ENCODE assay signal across 11 mouse cellular contexts in genomic region chr10:84803216-84803844, GRCm38 (mm10). TPM values are rescaled to one million over a fixed set of nuclear protein-coding genes. Genes with fewer than 3 reads are reported as not detected.
A peak's percentile ranks its signal among the peaks of the same experiment; 100 is the strongest.
DNase-seq lines count a peak whose midpoint lies in the region; ATAC-seq and TF ChIP-seq lines count a peak whose summit lies in the region.
"Had no signal": no experiment of that assay in that cellular context is flagged by ENCODE, and none has a peak within 500 bp of the region (broad histone marks: within the 10 kb centered on the region; RNA-seq: fewer than 3 reads in every experiment).

No protein-coding gene starts in this region.

- no peaks in the 10 kb centered on the region for H3K4me1 ChIP-seq in limb, embryonic 12.5 days (replicated peaks)
- H3K4me1 ChIP-seq in limb, embryonic 10.5 days = 0 out of 2 replicates have a peak, but pooled peaks cover 4% of the 10 kb centered on the region
- H3K4me1 ChIP-seq in hindbrain, embryonic 16.5 days (ENCODE audit: control insufficient read depth, insufficient read depth, low read depth, low read length) = peaks cover 10% of the 10 kb centered on the region
- 0 out of 2 replicates have a peak, but pooled peaks cover 5% of the 10 kb centered on the region for H3K4me1 ChIP-seq in midbrain, postnatal 0 days (ENCODE audit: insufficient read depth, low read length)
- H3K4me1 ChIP-seq: embryonic facial prominence, embryonic 13.5 days had no signal

- peak; percentile 8 for DNase-seq in adrenal gland, postnatal 25 days
- no peak for DNase-seq in adrenal gland, adult 18-20 months (ENCODE audit: low spot score in 2 of 2)
- DNase-seq in limb, embryonic 10.5 days (ENCODE audit: low spot score) = no peak
- peak; percentile 68 for DNase-seq in midbrain, postnatal 0 days (ENCODE audit: low spot score)
- no peak for DNase-seq in ovary, postnatal 14 days (ENCODE audit: low spot score)
- DNase-seq in gastrocnemius, adult 2 months = no peak
- DNase-seq: lung, postnatal 4 days had no signal

- no peak overlapping the region for H3K4me2 ChIP-seq in limb, embryonic 12.5 days
- H3K4me2 ChIP-seq in hindbrain, embryonic 16.5 days (ENCODE audit: low read length) = no peak overlapping the region
- H3K4me2 ChIP-seq in midbrain, postnatal 0 days (ENCODE audit: low read depth, low read length, poor library complexity, severe bottlenecking) = peak overlapping the region; percentile 7
- H3K4me2 ChIP-seq: embryonic facial prominence, embryonic 13.5 days had no signal

- no peak overlapping the region for H3K27ac ChIP-seq in limb, embryonic 12.5 days
- no peak overlapping the region for H3K27ac ChIP-seq in limb, embryonic 10.5 days
- no peak overlapping the region; the same call in 1 of the 2 replicates for H3K27ac ChIP-seq in hindbrain, embryonic 16.5 days (ENCODE audit: low read depth, low read length)
- peak overlapping the region; percentile 33; the same call in 1 of the 2 replicates for H3K27ac ChIP-seq in midbrain, postnatal 0 days (ENCODE audit: low read depth, low read length)
- H3K27ac ChIP-seq in gastrocnemius, adult 2 months = no peak overlapping the region
- H3K27ac ChIP-seq: embryonic facial prominence, embryonic 13.5 days had no signal

- H3K9ac ChIP-seq in limb, embryonic 12.5 days (replicated peaks) = 0 out of 2 replicates have a peak overlapping the region, but pooled peaks have one; percentile 34
- H3K9ac ChIP-seq in hindbrain, embryonic 16.5 days (ENCODE audit: low read depth, low read length) = no peak overlapping the region
- no peak overlapping the region for H3K9ac ChIP-seq in midbrain, postnatal 0 days (replicated peaks; ENCODE audit: low read length, poor library complexity, severe bottlenecking)
- H3K9ac ChIP-seq: embryonic facial prominence, embryonic 13.5 days had no signal

- ATAC-seq in limb, embryonic 12.5 days (ENCODE audit: insufficient number of reproducible peaks, insufficient read depth, low FRiP score, low TSS enrichment, low read depth) = no peak
- ATAC-seq in hindbrain, embryonic 16.5 days = peak; percentile 86
- peak; percentile 67 for ATAC-seq in midbrain, postnatal 0 days (ENCODE audit: low FRiP score)

- no peak for TF ChIP-seq CTCF in midbrain, postnatal 0 days (IDR thresholded peaks at IDR 0.05)
- TF ChIP-seq CTCF in gastrocnemius, adult 2 months (IDR thresholded peaks at IDR 0.05) = no peak

- whole genome bisulfite sequencing in limb, embryonic 12.5 days = 68% methylated on average over 13 of the region's 13 CpGs
- WGBS in limb, embryonic 10.5 days = 82% methylated on average over 13 of the region's 13 CpGs
- 46% methylated on average over 13 of the region's 13 CpGs for WGBS in hindbrain, embryonic 16.5 days
- WGBS in midbrain, postnatal 0 days = 48% methylated on average over 13 of the region's 13 CpGs

- H3K4me3 ChIP-seq in limb, embryonic 12.5 days (replicated peaks) = no peak overlapping the region
- no peak overlapping the region for H3K4me3 ChIP-seq in limb, embryonic 10.5 days
- no peak overlapping the region for H3K4me3 ChIP-seq in hindbrain, embryonic 16.5 days (ENCODE audit: low read length)
- no peak overlapping the region for H3K4me3 ChIP-seq in midbrain, postnatal 0 days (ENCODE audit: low read depth, low read length)
- no peak overlapping the region for H3K4me3 ChIP-seq in gastrocnemius, adult 2 months
- H3K4me3 ChIP-seq: embryonic facial prominence, embryonic 13.5 days had no signal

- no peaks in the 10 kb centered on the region for H3K36me3 ChIP-seq in limb, embryonic 12.5 days
- no peaks in the 10 kb centered on the region for H3K36me3 ChIP-seq in limb, embryonic 10.5 days
- H3K36me3 ChIP-seq in hindbrain, embryonic 16.5 days (ENCODE audit: control insufficient read depth, insufficient read depth, low read length) = no peaks in the 10 kb centered on the region
- no peaks in the 10 kb centered on the region for H3K36me3 ChIP-seq in midbrain, postnatal 0 days (ENCODE audit: insufficient read depth, low read length)
- H3K36me3 ChIP-seq: embryonic facial prominence, embryonic 13.5 days had no signal

- peaks cover 3% of the 10 kb centered on the region; the same call in 1 of the 2 replicates for H3K27me3 ChIP-seq in limb, embryonic 12.5 days
- no peaks in the 10 kb centered on the region for H3K27me3 ChIP-seq in limb, embryonic 10.5 days (ENCODE audit: low read depth, poor library complexity, severe bottlenecking)
- no peaks in the 10 kb centered on the region for H3K27me3 ChIP-seq in hindbrain, embryonic 16.5 days (replicated peaks; ENCODE audit: control insufficient read depth, insufficient read depth, low read length)
- H3K27me3 ChIP-seq in midbrain, postnatal 0 days (ENCODE audit: insufficient read depth, low read length) = no peaks in the 10 kb centered on the region

- no peaks in the 10 kb centered on the region for H3K9me3 ChIP-seq in limb, embryonic 12.5 days
- no peaks in the 10 kb centered on the region for H3K9me3 ChIP-seq in limb, embryonic 10.5 days (replicated peaks)
- no peaks in the 10 kb centered on the region for H3K9me3 ChIP-seq in hindbrain, embryonic 16.5 days (ENCODE audit: control insufficient read depth, low read length)
- H3K9me3 ChIP-seq in midbrain, postnatal 0 days (ENCODE audit: low read length) = no peaks in the 10 kb centered on the region
- H3K9me3 ChIP-seq: embryonic facial prominence, embryonic 13.5 days had no signal

- intact Hi-C loops in gastrocnemius, adult 2 months (cut with DNase I) = no loop called here

RNA-seq across cellular contexts. Expression of gene Rfx4, which starts 47.5 kb away (rescaled TPM):
- total RNA-seq in adrenal gland, postnatal 25 days (2021) = not detected in 2 replicates
- total RNA-seq in adrenal gland, adult 18-20 months (2021) = under 1 TPM in 1 of 2 experiments, not detected in 1; 0.16 TPM
- polyA plus RNA-seq in limb, embryonic 12.5 days (2016; fragmentation: Nextera tagmentation; extraction: Ambion mirVana) = 1.2 and 1.3 TPM in 2 replicates
- polyA plus RNA-seq in limb, embryonic 10.5 days (2016; fragmentation: Nextera tagmentation; extraction: Ambion mirVana) = 0.06 TPM in 1 of 2 replicates, not detected in the other
- 16.1 and 22.1 TPM in 2 replicates for polyA plus RNA-seq in hindbrain, embryonic 16.5 days (2015; fragmentation: Nextera tagmentation; extraction: Ambion mirVana)
- total RNA-seq in midbrain, postnatal 0 days (2014; rRNA removed) = 12.6 and 15.0 TPM in 2 replicates
- 10.2 and 11.6 TPM in 2 replicates for polyA plus RNA-seq in midbrain, postnatal 0 days (2015; fragmentation: Nextera tagmentation; extraction: Ambion mirVana)
- not detected for total RNA-seq in gastrocnemius, adult 2 months (2021)
- polyA plus RNA-seq: stomach, embryonic 16.5 days had no signal

Comparison
In these comparisons a context has a peak if more than half of its experiments do, and no peak if none do; other contexts are left out.
1. DNase-seq: peak in adrenal gland, postnatal 25 days (single experiment) and midbrain, postnatal 0 days (single experiment); none in adrenal gland, adult 18-20 months (0 of 2), limb, embryonic 10.5 days (single experiment), ovary, postnatal 14 days (single experiment) and gastrocnemius, adult 2 months (single experiment).
2. RNA of gene Rfx4, which starts 47.5 kb away (total RNA-seq): 12.6 to 15.0 TPM in midbrain, postnatal 0 days; 0.16 TPM in adrenal gland, adult 18-20 months, not detected in adrenal gland, postnatal 25 days and not detected in gastrocnemius, adult 2 months; every median in the first group is over 10 times any median in the second.